Mouse (Mus musculus): ENCODE data around the gene Nop53. TPM values are rescaled to one million over a fixed set of nuclear protein-coding genes. Genes with fewer than 3 reads are reported as not detected.

Gene Nop53
- polyA plus RNA-seq, 1 experiment = 270 TPM

GRCm38 (mm10) chr7:15987661-15988356 lies 41.9 kb upstream of the Nop53 start:
- Histone ChIP-seq H3K4me3 (no peak overlapping the region), H3ac (ENCODE audit: control insufficient read depth, insufficient read length) (no peak overlapping the region), H3K27me3 (ENCODE audit: control insufficient read depth, insufficient read depth, insufficient read length) (no peaks in the 10 kb centered on the region), H3K4me2 (ENCODE audit: low read depth) (no peak overlapping the region), H3K79me2 (ENCODE audit: control insufficient read depth, insufficient read depth) (no peaks in the 10 kb centered on the region), H3K36me3 (ENCODE audit: control insufficient read depth, insufficient read depth) (no peaks in the 10 kb centered on the region)
- TF ChIP-seq POLR2AphosphoS2 (IDR thresholded peaks at IDR 0.05; ENCODE audit: insufficient read length, low read depth) (no peak), TCF12 (IDR thresholded peaks at IDR 0.05; ENCODE audit: insufficient read depth, poor library complexity, severe bottlenecking) (no peak), MAX (IDR thresholded peaks at IDR 0.05; ENCODE audit: low read depth) (no peak), MYOD1 (IDR thresholded peaks at IDR 0.05; ENCODE audit: control insufficient read depth in 1 of 3, insufficient read length in 2 of 3, low read depth in 2 of 3) (no peak), REST (IDR thresholded peaks at IDR 0.05; ENCODE audit: insufficient read depth, insufficient read length) (no peak)

GRCm38 (mm10) chr7:15982729-15983407 lies 37.0 kb upstream of the Nop53 start:
- no peaks in the 10 kb centered on the region for H3K27me3 ChIP-seq (ENCODE audit: control insufficient read depth, insufficient read depth, insufficient read length)
- H3K36me3 ChIP-seq (ENCODE audit: control insufficient read depth, insufficient read depth) = no peaks in the 10 kb centered on the region
- no peak overlapping the region for H3ac ChIP-seq (ENCODE audit: control insufficient read depth, insufficient read length)
- TF ChIP-seq MYOD1 (IDR thresholded peaks at IDR 0.05; ENCODE audit: control insufficient read depth in 1 of 3, insufficient read length in 2 of 3, low read depth in 2 of 3) (no peak), E2F4 (IDR thresholded peaks at IDR 0.05; ENCODE audit: insufficient read depth) (no peak), CEBPB (IDR thresholded peaks at IDR 0.05; ENCODE audit: insufficient read depth, poor library complexity, severe bottlenecking) (no peak), TCF12 (IDR thresholded peaks at IDR 0.05; ENCODE audit: insufficient read depth, poor library complexity, severe bottlenecking) (no peak)
- no peak overlapping the region for H3K4me3 ChIP-seq
- H3K79me2 ChIP-seq (ENCODE audit: control insufficient read depth, insufficient read depth) = no peaks in the 10 kb centered on the region
- H3K4me2 ChIP-seq (ENCODE audit: low read depth) = no peak overlapping the region

DNA sequence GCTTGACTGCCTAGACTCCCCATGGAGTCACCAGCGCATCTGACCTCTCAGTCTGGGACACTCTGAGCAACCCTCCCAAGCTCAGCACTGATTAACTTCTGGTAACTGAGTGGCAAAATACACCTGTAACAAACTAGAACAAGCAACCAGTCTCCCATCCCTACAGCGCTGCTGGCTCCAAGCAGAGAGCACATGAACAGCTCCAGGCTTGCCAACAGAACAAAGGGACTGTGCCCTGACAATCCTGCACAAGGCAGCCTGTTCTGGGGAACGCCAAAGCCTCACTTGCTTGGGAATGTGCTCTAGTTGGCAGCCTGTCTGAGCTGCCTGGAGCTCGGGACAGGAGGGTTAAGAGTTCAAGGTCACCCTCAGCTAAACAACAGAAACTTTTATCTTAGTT lies 35.7 kb upstream of the Nop53 start:
- no peak overlapping the region for H3K4me3 ChIP-seq
- no peak overlapping the region for H3ac ChIP-seq (ENCODE audit: control insufficient read depth, insufficient read length)
- TF ChIP-seq SRF (IDR thresholded peaks at IDR 0.05; ENCODE audit: control insufficient read depth, insufficient read length, low read depth) (no peak), TCF3 (IDR thresholded peaks at IDR 0.05; ENCODE audit: insufficient read length, low read depth) (no peak), POLR2AphosphoS2 (IDR thresholded peaks at IDR 0.05; ENCODE audit: insufficient read length, low read depth) (no peak)
- H3K36me3 ChIP-seq (ENCODE audit: control insufficient read depth, insufficient read depth) = no peaks in the 10 kb centered on the region
- H3K4me2 ChIP-seq (ENCODE audit: low read depth) = no peak overlapping the region
- H3K27me3 ChIP-seq (ENCODE audit: control insufficient read depth, insufficient read depth, insufficient read length) = no peaks in the 10 kb centered on the region
- no peaks in the 10 kb centered on the region for H3K79me2 ChIP-seq (ENCODE audit: control insufficient read depth, insufficient read depth)

- H3K4me3 ChIP-seq = no peak overlapping the region
- H3K27me3 ChIP-seq (ENCODE audit: control insufficient read depth, insufficient read depth, insufficient read length) = no peaks in the 10 kb centered on the region
- TF ChIP-seq MAX (IDR thresholded peaks at IDR 0.05; ENCODE audit: low read depth) (no peak), POLR2A (IDR thresholded peaks at IDR 0.05; ENCODE audit: insufficient read length, low read depth) (no peak), TCF12 (IDR thresholded peaks at IDR 0.05; ENCODE audit: insufficient read depth, poor library complexity, severe bottlenecking) (no peak), POLR2AphosphoS2 (IDR thresholded peaks at IDR 0.05; ENCODE audit: insufficient read length, low read depth) (no peak), MYOD1 (IDR thresholded peaks at IDR 0.05; ENCODE audit: control insufficient read depth in 1 of 3, insufficient read length in 2 of 3, low read depth in 2 of 3) (no peak), MYOG (IDR thresholded peaks at IDR 0.05; ENCODE audit: control insufficient read depth in 1 of 3, insufficient read depth in 1 of 3, insufficient read length in 2 of 3, low read depth in 2 of 3) (no peak), USF1 (IDR thresholded peaks at IDR 0.05; ENCODE audit: low read depth) (no peak), CEBPB (IDR thresholded peaks at IDR 0.05; ENCODE audit: insufficient read depth, poor library complexity, severe bottlenecking) (no peak), E2F4 (IDR thresholded peaks at IDR 0.05; ENCODE audit: insufficient read depth) (no peak), SRF (IDR thresholded peaks at IDR 0.05; ENCODE audit: control insufficient read depth, insufficient read length, low read depth) (no peak), REST (IDR thresholded peaks at IDR 0.05; ENCODE audit: insufficient read depth, insufficient read length) (no peak), TCF3 (IDR thresholded peaks at IDR 0.05; ENCODE audit: insufficient read length, low read depth) (no peak)
- no peak overlapping the region for H3ac ChIP-seq (ENCODE audit: control insufficient read depth, insufficient read length)
- H3K4me2 ChIP-seq (ENCODE audit: low read depth) = no peak overlapping the region
- H3K36me3 ChIP-seq (ENCODE audit: control insufficient read depth, insufficient read depth) = no peaks in the 10 kb centered on the region
- H3K79me2 ChIP-seq (ENCODE audit: control insufficient read depth, insufficient read depth) = no peaks in the 10 kb centered on the region
Measured at GRCm38 (mm10) chr7:15980246-15980645, 34.4 kb upstream of the Nop53 start.

- Histone ChIP-seq H3K36me3 (ENCODE audit: control insufficient read depth, insufficient read depth) (peaks cover 7% of the 10 kb centered on the region), H3K79me2 (ENCODE audit: control insufficient read depth, insufficient read depth) (no peaks in the 10 kb centered on the region), H3K4me2 (ENCODE audit: low read depth) (no peak overlapping the region), H3ac (ENCODE audit: control insufficient read depth, insufficient read length) (no peak overlapping the region), H3K4me3 (no peak overlapping the region), H3K27me3 (ENCODE audit: control insufficient read depth, insufficient read depth, insufficient read length) (no peaks in the 10 kb centered on the region)
- TF ChIP-seq REST (IDR thresholded peaks at IDR 0.05; ENCODE audit: insufficient read depth, insufficient read length) (no peak), SRF (IDR thresholded peaks at IDR 0.05; ENCODE audit: control insufficient read depth, insufficient read length, low read depth) (no peak), MYOD1 (IDR thresholded peaks at IDR 0.05; ENCODE audit: control insufficient read depth in 1 of 3, insufficient read length in 2 of 3, low read depth in 2 of 3) (no peak), TCF3 (IDR thresholded peaks at IDR 0.05; ENCODE audit: insufficient read length, low read depth) (no peak), POLR2AphosphoS2 (IDR thresholded peaks at IDR 0.05; ENCODE audit: insufficient read length, low read depth) (no peak), MYOG (IDR thresholded peaks at IDR 0.05; ENCODE audit: control insufficient read depth in 1 of 3, insufficient read depth in 1 of 3, insufficient read length in 2 of 3, low read depth in 2 of 3) (no peak), CEBPB (IDR thresholded peaks at IDR 0.05; ENCODE audit: insufficient read depth, poor library complexity, severe bottlenecking) (no peak), MAX (IDR thresholded peaks at IDR 0.05; ENCODE audit: low read depth) (no peak), USF1 (IDR thresholded peaks at IDR 0.05; ENCODE audit: low read depth) (no peak), E2F4 (IDR thresholded peaks at IDR 0.05; ENCODE audit: insufficient read depth) (no peak), TCF12 (IDR thresholded peaks at IDR 0.05; ENCODE audit: insufficient read depth, poor library complexity, severe bottlenecking) (no peak), POLR2A (IDR thresholded peaks at IDR 0.05; ENCODE audit: insufficient read length, low read depth) (no peak)
Measured at GRCm38 (mm10) chr7:15975904-15976303, 30.0 kb upstream of the Nop53 start.
